Mouse (Mus musculus): ENCODE results near the gene Ctss. TPM values are rescaled to one million over a fixed set of nuclear protein-coding genes. Genes with fewer than 3 reads are reported as not detected.

Ctss gene
- polyA plus RNA-seq, 1 experiment from 2014 or later, result 7.5 TPM

DNA sequence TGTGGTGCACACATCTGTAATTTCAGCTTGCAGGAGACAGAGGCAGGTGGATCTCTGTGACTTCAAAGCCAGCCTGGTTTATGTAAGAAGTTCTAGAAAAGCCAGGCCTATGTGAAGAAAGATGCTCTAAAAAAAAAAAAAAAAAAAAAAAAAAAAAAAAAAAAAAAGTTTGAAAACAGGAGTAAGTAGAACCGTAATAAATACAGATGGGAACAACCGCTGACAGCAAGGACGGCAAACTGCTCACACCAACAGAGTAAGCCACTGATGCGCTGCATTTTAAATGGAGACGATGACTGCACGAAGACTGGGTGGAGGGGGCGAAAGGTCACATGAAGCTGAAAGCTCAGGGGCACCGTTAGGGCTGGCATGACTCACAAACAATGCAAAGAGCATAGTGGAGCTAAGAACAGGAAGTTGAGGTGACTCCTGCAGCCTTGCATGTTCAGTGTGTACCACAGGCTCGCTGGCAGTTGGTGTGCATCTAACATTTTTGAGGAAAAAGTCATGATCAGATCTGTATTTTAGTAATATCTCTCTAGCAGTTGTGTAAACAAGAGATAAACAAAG, 14.9 kb upstream of the Ctss start:
- no peak overlapping the region for H3K9ac ChIP-seq
- no peak overlapping the region for H3K4me3 ChIP-seq
- 78% methylated on average over 9 of the region's 9 CpGs for WGBS
- ATAC-seq (ENCODE audit: insufficient number of reproducible peaks, low FRiP score), result no peak
- no peaks in the 10 kb centered on the region for H3K9me3 ChIP-seq (replicated peaks)
- peaks cover 8% of the 10 kb centered on the region for H3K36me3 ChIP-seq
- H3K27ac ChIP-seq (ENCODE audit: poor library complexity, severe bottlenecking), result no peak overlapping the region
- no peaks in the 10 kb centered on the region for H3K27me3 ChIP-seq (replicated peaks)
- H3K4me1 ChIP-seq (replicated peaks), result no peaks in the 10 kb centered on the region
- H3K4me2 ChIP-seq, result no peak overlapping the region

DNA sequence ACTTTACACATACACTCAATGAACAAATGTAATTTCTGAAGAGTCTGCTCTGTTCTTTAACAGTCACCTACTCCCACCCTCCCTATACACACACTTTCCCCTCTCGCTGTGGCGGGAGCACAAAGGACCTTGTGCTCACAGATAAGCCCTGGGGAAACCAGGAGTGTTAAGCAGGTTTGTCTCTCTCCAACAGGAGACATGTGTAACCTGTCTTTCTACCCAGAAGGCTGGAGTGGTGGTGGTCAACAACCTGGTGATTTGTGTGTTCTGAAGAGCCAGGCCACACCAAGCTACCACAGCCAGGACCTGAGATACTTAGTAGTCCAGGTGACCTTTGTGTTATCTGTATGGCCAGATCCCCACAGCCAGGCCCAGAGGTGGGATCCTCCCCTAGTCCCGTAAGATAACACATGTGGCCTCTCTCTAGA, 10.0 kb upstream of the Ctss start:
- ATAC-seq (ENCODE audit: insufficient number of reproducible peaks, low FRiP score), result peak; percentile 78
- no peaks in the 10 kb centered on the region for H3K9me3 ChIP-seq (replicated peaks)
- no peaks in the 10 kb centered on the region for H3K36me3 ChIP-seq
- peak overlapping the region; percentile 35; the same call in 1 of the 2 replicates for H3K27ac ChIP-seq (ENCODE audit: poor library complexity, severe bottlenecking)
- H3K4me2 ChIP-seq, result no peak overlapping the region
- no peaks in the 10 kb centered on the region for H3K27me3 ChIP-seq (replicated peaks)
- 67% methylated on average over 3 of the region's 3 CpGs for WGBS
- no peak overlapping the region for H3K4me3 ChIP-seq
- H3K9ac ChIP-seq, result no peak overlapping the region
- H3K4me1 ChIP-seq (replicated peaks), result peaks cover 6% of the 10 kb centered on the region

DNA sequence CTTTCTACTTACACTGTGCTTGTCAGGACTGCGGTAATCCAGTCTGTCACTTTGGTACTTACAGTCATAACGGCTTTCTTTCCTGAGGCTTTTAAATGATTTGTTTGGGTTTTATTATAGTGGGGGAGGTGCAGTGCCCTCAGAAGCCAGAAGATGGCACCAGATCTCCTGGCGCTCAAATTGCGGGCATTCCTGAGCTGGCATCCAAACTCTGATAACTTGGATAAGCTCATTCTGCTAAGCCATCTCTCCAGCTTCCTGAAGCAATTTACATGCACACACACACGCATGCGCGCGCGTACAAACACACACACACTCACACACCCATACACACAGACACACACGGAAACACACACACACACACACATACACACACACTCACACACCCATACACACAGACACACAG, 9.1 kb upstream of the Ctss start:
- Histone ChIP-seq H3K36me3 (no peaks in the 10 kb centered on the region), H3K27me3 (replicated peaks) (no peaks in the 10 kb centered on the region), H3K9me3 (replicated peaks) (no peaks in the 10 kb centered on the region), H3K4me2 (peak overlapping the region; percentile 37), H3K27ac (ENCODE audit: poor library complexity, severe bottlenecking) (0 out of 2 replicates have a peak overlapping the region, but pooled peaks have one; percentile 18), H3K4me1 (replicated peaks) (peaks cover 6% of the 10 kb centered on the region), H3K9ac (no peak overlapping the region), H3K4me3 (no peak overlapping the region)
- 20% methylated on average over 10 of the region's 10 CpGs for WGBS
- 0 out of 2 replicates have a peak, but pooled peaks have one; percentile 10 for ATAC-seq (ENCODE audit: insufficient number of reproducible peaks, low FRiP score)

GRCm38 (mm10) chr3:95518891-95519290, 7.7 kb upstream of the Ctss start:
- Histone ChIP-seq H3K4me1 (replicated peaks) (peaks cover 10% of the 10 kb centered on the region), H3K27ac (ENCODE audit: poor library complexity, severe bottlenecking) (peak overlapping the region; percentile 54), H3K36me3 (no peaks in the 10 kb centered on the region), H3K4me3 (no peak overlapping the region), H3K4me2 (no peak overlapping the region), H3K9ac (no peak overlapping the region), H3K9me3 (replicated peaks) (no peaks in the 10 kb centered on the region), H3K27me3 (replicated peaks) (no peaks in the 10 kb centered on the region)
- 72% methylated on average over 7 of the region's 7 CpGs for WGBS
- ATAC-seq (ENCODE audit: insufficient number of reproducible peaks, low FRiP score), result 0 out of 2 replicates have a peak, but pooled peaks have one; percentile 48

- H3K4me3 ChIP-seq, result no peak overlapping the region
- no peak overlapping the region for H3K4me2 ChIP-seq
- H3K36me3 ChIP-seq, result no peaks in the 10 kb centered on the region
- no peaks in the 10 kb centered on the region for H3K27me3 ChIP-seq (replicated peaks)
- peak; percentile 86 for ATAC-seq (ENCODE audit: insufficient number of reproducible peaks, low FRiP score)
- WGBS, result 60% methylated on average over 2 of the region's 2 CpGs
- H3K4me1 ChIP-seq (replicated peaks), result peaks cover 10% of the 10 kb centered on the region
- H3K9ac ChIP-seq, result no peak overlapping the region
- H3K9me3 ChIP-seq (replicated peaks), result no peaks in the 10 kb centered on the region
- H3K27ac ChIP-seq (ENCODE audit: poor library complexity, severe bottlenecking), result 0 out of 2 replicates have a peak overlapping the region, but pooled peaks have one; percentile 23
Measured at GRCm38 (mm10) chr3:95519315-95519714, 7.3 kb upstream of the Ctss start.

DNA sequence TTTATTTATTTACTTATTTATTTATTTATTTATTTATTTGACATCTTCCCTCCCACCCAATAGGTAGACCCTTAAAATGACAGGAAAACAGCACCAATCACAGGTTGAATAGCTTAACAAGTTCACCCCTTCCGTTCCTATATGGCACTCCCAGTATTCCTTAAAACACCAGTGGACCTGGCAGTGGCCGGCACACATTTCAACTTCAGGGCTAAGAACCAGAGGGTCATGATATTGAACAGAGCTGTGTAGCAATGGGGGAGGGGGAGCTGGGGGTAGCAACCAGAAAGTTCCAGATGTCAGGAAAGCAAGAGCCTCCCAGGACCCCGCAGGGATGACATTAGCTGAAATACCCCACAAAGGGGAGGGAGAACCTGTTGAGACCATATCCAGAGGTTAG, 6.5 kb upstream of the Ctss start:
- no peaks in the 10 kb centered on the region for H3K9me3 ChIP-seq (replicated peaks)
- H3K9ac ChIP-seq, result no peak overlapping the region
- WGBS, result 77% methylated on average over 3 of the region's 3 CpGs
- peaks cover 10% of the 10 kb centered on the region for H3K4me1 ChIP-seq (replicated peaks)
- H3K4me3 ChIP-seq, result no peak overlapping the region
- H3K36me3 ChIP-seq, result no peaks in the 10 kb centered on the region
- H3K4me2 ChIP-seq, result no peak overlapping the region
- ATAC-seq (ENCODE audit: insufficient number of reproducible peaks, low FRiP score), result no peak
- H3K27me3 ChIP-seq (replicated peaks), result no peaks in the 10 kb centered on the region
- no peak overlapping the region for H3K27ac ChIP-seq (ENCODE audit: poor library complexity, severe bottlenecking)

- no peak overlapping the region for H3K4me3 ChIP-seq
- peaks cover 10% of the 10 kb centered on the region for H3K4me1 ChIP-seq (replicated peaks)
- no peak overlapping the region for H3K4me2 ChIP-seq
- H3K27me3 ChIP-seq (replicated peaks), result no peaks in the 10 kb centered on the region
- no peak overlapping the region for H3K27ac ChIP-seq (ENCODE audit: poor library complexity, severe bottlenecking)
- H3K9me3 ChIP-seq (replicated peaks), result no peaks in the 10 kb centered on the region
- no peak overlapping the region for H3K9ac ChIP-seq
- no peaks in the 10 kb centered on the region for H3K36me3 ChIP-seq
- ATAC-seq (ENCODE audit: insufficient number of reproducible peaks, low FRiP score), result no peak
- WGBS, result 86% methylated on average over 10 of the region's 10 CpGs
Measured at GRCm38 (mm10) chr3:95521168-95521567, 5.4 kb upstream of the Ctss start.

- Histone ChIP-seq H3K4me1 (replicated peaks) (0 out of 2 replicates have a peak, but pooled peaks cover 4% of the 10 kb centered on the region), H3K27me3 (replicated peaks) (no peaks in the 10 kb centered on the region), H3K27ac (ENCODE audit: poor library complexity, severe bottlenecking) (0 out of 2 replicates have a peak overlapping the region, but pooled peaks have one; percentile 35), H3K4me2 (no peak overlapping the region), H3K36me3 (no peaks in the 10 kb centered on the region), H3K9ac (no peak overlapping the region), H3K4me3 (no peak overlapping the region), H3K9me3 (replicated peaks) (no peaks in the 10 kb centered on the region)
- no peak for ATAC-seq (ENCODE audit: insufficient number of reproducible peaks, low FRiP score)
- 52% methylated on average over 3 of the region's 3 CpGs for WGBS
Measured at GRCm38 (mm10) chr3:95523662-95524061, 2.9 kb upstream of the Ctss start.

DNA sequence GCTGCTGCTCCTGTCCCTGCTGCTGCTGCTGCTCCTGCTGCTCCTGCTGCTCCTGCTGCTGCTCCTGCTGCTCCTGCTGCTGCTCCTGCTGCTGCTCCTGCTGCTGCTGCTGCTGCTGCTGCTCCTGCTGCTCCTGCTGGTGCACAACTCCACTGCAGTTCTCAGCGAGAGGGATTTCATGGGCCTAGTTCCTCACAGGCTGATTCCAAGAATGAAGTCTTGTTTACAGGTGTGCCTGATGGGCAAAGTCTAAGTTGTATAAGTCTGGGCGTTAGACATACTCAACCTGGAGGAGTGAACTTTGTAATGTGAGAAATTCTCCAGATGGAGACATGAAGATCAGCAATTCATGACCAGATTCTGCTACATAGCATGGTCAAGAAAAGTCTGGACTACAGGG, 1.9 kb upstream of the Ctss start:
- Histone ChIP-seq H3K27me3 (replicated peaks) (no peaks in the 10 kb centered on the region), H3K36me3 (no peaks in the 10 kb centered on the region), H3K4me3 (no peak overlapping the region), H3K27ac (ENCODE audit: poor library complexity, severe bottlenecking) (no peak overlapping the region), H3K4me1 (replicated peaks) (0 out of 2 replicates have a peak, but pooled peaks cover 4% of the 10 kb centered on the region), H3K4me2 (no peak overlapping the region), H3K9ac (no peak overlapping the region), H3K9me3 (replicated peaks) (no peaks in the 10 kb centered on the region)
- WGBS, result 65% methylated on average over 2 of the region's 2 CpGs
- no peak for ATAC-seq (ENCODE audit: insufficient number of reproducible peaks, low FRiP score)

- no peak for ATAC-seq (ENCODE audit: insufficient number of reproducible peaks, low FRiP score)
- H3K4me3 ChIP-seq, result no peak overlapping the region
- no peak overlapping the region for H3K9ac ChIP-seq
- no peak overlapping the region for H3K4me2 ChIP-seq
- H3K27ac ChIP-seq (ENCODE audit: poor library complexity, severe bottlenecking), result no peak overlapping the region
- H3K9me3 ChIP-seq (replicated peaks), result no peaks in the 10 kb centered on the region
- H3K27me3 ChIP-seq (replicated peaks), result no peaks in the 10 kb centered on the region
- 0 out of 2 replicates have a peak, but pooled peaks cover 4% of the 10 kb centered on the region for H3K4me1 ChIP-seq (replicated peaks)
- H3K36me3 ChIP-seq, result no peaks in the 10 kb centered on the region
Measured at GRCm38 (mm10) chr3:95526111-95526510, 475 bp upstream of the Ctss start.

DNA sequence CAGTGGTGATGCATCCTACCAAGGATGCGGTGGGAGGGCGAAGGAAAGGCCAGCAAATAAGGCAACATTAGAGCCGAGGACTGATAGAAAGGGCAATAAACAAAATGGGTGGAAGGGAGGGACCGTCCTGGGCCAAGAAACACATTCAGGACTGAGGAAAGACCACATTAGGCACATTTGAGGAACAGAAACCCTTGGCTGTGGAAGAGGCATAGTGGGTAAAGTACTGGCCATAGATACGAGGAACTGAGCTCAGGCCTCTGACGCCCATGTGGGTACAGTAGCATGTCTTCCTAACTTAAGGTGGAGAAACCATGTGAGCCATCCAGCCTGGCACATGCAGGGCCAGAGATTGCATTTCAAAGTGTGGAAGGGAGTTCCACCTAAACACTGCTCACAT, 3.2 kb downstream of the Ctss start:
- no peak overlapping the region for H3K27ac ChIP-seq (ENCODE audit: poor library complexity, severe bottlenecking)
- H3K4me1 ChIP-seq (replicated peaks), result no peaks in the 10 kb centered on the region
- no peaks in the 10 kb centered on the region for H3K9me3 ChIP-seq (replicated peaks)
- no peaks in the 10 kb centered on the region for H3K27me3 ChIP-seq (replicated peaks)
- H3K9ac ChIP-seq, result no peak overlapping the region
- WGBS, result 78% methylated on average over 6 of the region's 6 CpGs
- H3K4me2 ChIP-seq, result no peak overlapping the region
- no peak overlapping the region for H3K4me3 ChIP-seq
- no peak for ATAC-seq (ENCODE audit: insufficient number of reproducible peaks, low FRiP score)
- no peaks in the 10 kb centered on the region for H3K36me3 ChIP-seq

GRCm38 (mm10) chr3:95531025-95531424, 4.4 kb downstream of the Ctss start:
- WGBS, result 86% methylated on average over 1 of the region's 1 CpGs
- ATAC-seq (ENCODE audit: insufficient number of reproducible peaks, low FRiP score), result no peak

More at GRCm38 (mm10) chr3:95531025-95531424, 4.4 kb downstream of the Ctss start:
- H3K4me3 ChIP-seq, result no peak overlapping the region
- no peaks in the 10 kb centered on the region for H3K4me1 ChIP-seq (replicated peaks)
- H3K4me2 ChIP-seq, result no peak overlapping the region
- H3K27ac ChIP-seq (ENCODE audit: poor library complexity, severe bottlenecking), result no peak overlapping the region
- peaks cover 5% of the 10 kb centered on the region; the same call in 1 of the 2 replicates for H3K9me3 ChIP-seq (replicated peaks)
- H3K27me3 ChIP-seq (replicated peaks), result no peaks in the 10 kb centered on the region
- H3K36me3 ChIP-seq, result no peaks in the 10 kb centered on the region
- no peak overlapping the region for H3K9ac ChIP-seq

Data from heart, embryonic 12.5 days (tissue).